Mouse (Mus musculus) hindbrain, embryonic 10.5 days (tissue): ENCODE results near the gene Tiam2. TPM values are rescaled to one million over a fixed set of nuclear protein-coding genes. Genes with fewer than 3 reads are reported as not detected.

Experiments
- DNase-seq: peaks from one replicate; pipeline ENCODE4 v3.0.0-alpha.2; 2017; ENCODE audit warnings: low spot score
- H3K27ac ChIP-seq: fragments of 300-500 bp; sonication (generic); 2 replicates; pipeline ENCODE4 v1.5.1; 2016; ENCODE audit warnings: mild to moderate bottlenecking, moderate library complexity
- H3K27me3 ChIP-seq: fragments of 300-500 bp; sonication (generic); 2 replicates; pipeline ENCODE4 v1.6.1; 2016; ENCODE audit warnings: mild to moderate bottlenecking; ENCODE audit not compliant: poor library complexity, insufficient read depth, severe bottlenecking
- H3K36me3 ChIP-seq: fragments of 300-500 bp; sonication (generic); 2 replicates; pipeline ENCODE4 v1.6.1; 2016; ENCODE audit warnings: mild to moderate bottlenecking, moderate library complexity
- H3K4me1 ChIP-seq: fragments of 300-500 bp; sonication (generic); replicated peaks from 2 replicates; pipeline ENCODE4 v1.6.1; 2016; ENCODE audit warnings: mild to moderate bottlenecking
- H3K4me3 ChIP-seq: fragments of 300-500 bp; sonication (generic); 2 replicates; pipeline ENCODE4 v1.5.1; 2016; ENCODE audit warnings: mild to moderate bottlenecking, moderate library complexity
- H3K9me3 ChIP-seq: fragments of 300-500 bp; sonication (generic); 2 replicates; pipeline ENCODE4 v1.6.1; 2016; ENCODE audit warnings: mild to moderate bottlenecking, moderate library complexity
- WGBS: fragments of 180-500 bp; shearing (Covaris S2); methylation state at CpG from one replicate; pipeline ENCODE4 v1.1.7; 2016; 5-methylcytosine and 5-hydroxymethylcytosine counted together
- polyA plus RNA-seq: library from polyadenylated mRNA; unstranded; fragments of >200 nt; fragmentation: Nextera tagmentation; extraction: Ambion mirVana; gene quantifications from 2 replicates; pipeline ENCODE4 v1.2.1, GENCODE M21; 2016

The Tiam2 gene
- polyA plus RNA-seq, 1 experiment from 2014 or later: 4.4 TPM

GRCm38 (mm10) chr17:3540304-3540703 lies 213.9 kb downstream of the Tiam2 start:
- H3K4me1 ChIP-seq: no peaks in the 10 kb centered on the region
- DNase-seq: no peak
- no peaks in the 10 kb centered on the region for H3K27me3 ChIP-seq
- no peaks in the 10 kb centered on the region for H3K9me3 ChIP-seq
- H3K36me3 ChIP-seq: peaks cover 20% of the 10 kb centered on the region
- no peak overlapping the region for H3K27ac ChIP-seq
- no peak overlapping the region for H3K4me3 ChIP-seq
- 95% methylated on average over 2 of the region's 2 CpGs for WGBS

GRCm38 (mm10) chr17:3541033-3541432 lies 214.7 kb downstream of the Tiam2 start:
- H3K4me3 ChIP-seq: no peak overlapping the region
- no peaks in the 10 kb centered on the region for H3K27me3 ChIP-seq
- no peak for DNase-seq
- WGBS: 90% methylated on average over 5 of the region's 5 CpGs
- H3K27ac ChIP-seq: no peak overlapping the region
- H3K4me1 ChIP-seq: no peaks in the 10 kb centered on the region
- peaks cover 20% of the 10 kb centered on the region for H3K36me3 ChIP-seq
- no peaks in the 10 kb centered on the region for H3K9me3 ChIP-seq

DNA sequence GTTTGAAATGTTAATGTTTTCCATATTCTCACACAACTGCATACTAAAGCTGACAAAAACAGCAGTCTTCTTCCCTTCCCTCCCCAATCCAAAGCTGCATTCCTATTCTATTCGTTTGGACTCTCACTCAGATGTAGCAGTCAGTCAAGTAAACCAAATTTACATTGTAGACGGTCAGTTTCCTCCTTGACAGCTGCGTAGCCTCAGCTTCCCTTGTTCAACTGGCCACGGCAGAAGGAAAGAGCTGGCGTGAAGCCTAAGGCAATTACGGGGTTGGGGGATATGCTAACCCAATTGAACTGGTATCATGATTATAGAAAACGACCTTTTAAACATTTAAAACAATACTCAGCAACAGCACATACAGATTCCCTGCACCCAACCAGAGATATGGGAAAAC lies 221.4 kb downstream of the Tiam2 start:
- Histone ChIP-seq H3K4me3 (no peak overlapping the region), H3K27me3 (no peaks in the 10 kb centered on the region), H3K36me3 (peaks cover 14% of the 10 kb centered on the region), H3K27ac (no peak overlapping the region), H3K9me3 (no peaks in the 10 kb centered on the region), H3K4me1 (no peaks in the 10 kb centered on the region)
- WGBS: 77% methylated on average over 7 of the region's 7 CpGs
- DNase-seq: no peak

GRCm38 (mm10) chr17:3556251-3556650 lies 229.9 kb downstream of the Tiam2 start:
- peak overlapping the region; percentile 64 for H3K4me3 ChIP-seq
- H3K4me1 ChIP-seq: peaks cover 18% of the 10 kb centered on the region
- DNase-seq: no peak
- H3K9me3 ChIP-seq: no peaks in the 10 kb centered on the region
- H3K36me3 ChIP-seq: peaks cover 12% of the 10 kb centered on the region
- no peak overlapping the region for H3K27ac ChIP-seq
- 76% methylated on average over 1 of the region's 1 CpGs for WGBS
- no peaks in the 10 kb centered on the region for H3K27me3 ChIP-seq

DNA sequence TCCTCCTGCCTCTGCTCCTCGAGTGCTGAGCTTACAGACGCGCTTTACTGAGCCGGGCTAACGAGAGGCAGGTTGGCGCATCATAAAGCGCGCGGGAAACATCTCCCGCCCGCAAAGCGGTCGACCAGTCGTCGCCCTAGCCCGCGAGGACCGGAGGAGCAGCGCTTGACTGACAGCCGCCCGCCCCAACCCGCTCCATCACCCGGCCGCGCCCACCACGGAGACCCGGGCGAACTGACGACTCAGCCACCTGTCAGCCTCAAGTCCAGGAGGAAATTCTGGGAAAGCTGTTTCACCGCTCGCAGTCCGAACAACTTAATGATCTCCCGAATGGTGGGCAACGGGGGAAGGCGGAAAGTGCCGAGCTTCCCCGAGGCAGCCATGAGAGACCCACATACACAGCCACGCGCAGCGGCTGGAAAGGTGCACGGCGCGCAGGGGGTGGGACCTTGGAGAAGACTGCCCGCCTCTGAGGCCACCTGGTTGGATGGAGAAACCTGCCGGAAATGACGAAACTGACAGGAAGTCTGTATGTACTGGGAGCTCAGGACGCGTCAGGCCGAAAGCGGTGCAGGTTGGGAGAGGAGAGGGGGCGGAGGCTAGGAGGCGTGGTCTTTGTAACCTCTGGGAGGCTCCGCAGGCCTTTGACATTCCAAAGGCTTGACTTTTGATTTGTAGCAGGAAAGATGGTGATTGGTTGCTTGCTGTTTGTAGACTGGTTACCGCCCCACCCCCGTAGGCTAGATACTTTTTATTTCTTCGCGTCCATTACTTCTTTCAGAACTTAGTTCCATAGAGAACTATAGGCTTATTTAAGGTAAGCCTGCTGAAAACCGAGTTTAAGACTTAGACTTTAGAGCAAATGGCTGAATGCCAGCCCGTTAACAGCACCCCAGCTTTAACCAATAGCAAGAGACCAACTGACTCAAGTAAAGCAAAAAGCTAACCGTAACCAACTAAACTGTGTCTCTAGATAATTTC lies 231.2 kb downstream of the Tiam2 start, which contains the start of gene Tfb1m:
Gene Tfb1m (minus strand): TSS at position 451 of the 981 bp plus-strand sequence.
- under 1% methylated on average over 60 of the region's 60 CpGs for WGBS
- peak within 1 kb of the TSS; percentile 90 for H3K27ac ChIP-seq
- DNase-seq: peak; percentile 98
- H3K27me3 ChIP-seq: no peaks in the 10 kb centered on the region
- peak within 1 kb of the TSS; percentile 64 for H3K4me3 ChIP-seq
- H3K36me3 ChIP-seq: peaks cover 4% of the 10 kb centered on the region
- H3K4me1 ChIP-seq: peaks cover 18% of the 10 kb centered on the region
- H3K9me3 ChIP-seq: no peaks in the 10 kb centered on the region

GRCm38 (mm10) chr17:3558356-3558870 lies 232.0 kb downstream of the Tiam2 start:
- peak overlapping the region; percentile 64 for H3K4me3 ChIP-seq
- H3K9me3 ChIP-seq: no peaks in the 10 kb centered on the region
- DNase-seq: no peak
- no peaks in the 10 kb centered on the region for H3K27me3 ChIP-seq
- H3K36me3 ChIP-seq: no peaks in the 10 kb centered on the region
- peak overlapping the region; percentile 90 for H3K27ac ChIP-seq
- 74% methylated on average over 9 of the region's 9 CpGs for WGBS
- H3K4me1 ChIP-seq: peaks cover 18% of the 10 kb centered on the region

DNA sequence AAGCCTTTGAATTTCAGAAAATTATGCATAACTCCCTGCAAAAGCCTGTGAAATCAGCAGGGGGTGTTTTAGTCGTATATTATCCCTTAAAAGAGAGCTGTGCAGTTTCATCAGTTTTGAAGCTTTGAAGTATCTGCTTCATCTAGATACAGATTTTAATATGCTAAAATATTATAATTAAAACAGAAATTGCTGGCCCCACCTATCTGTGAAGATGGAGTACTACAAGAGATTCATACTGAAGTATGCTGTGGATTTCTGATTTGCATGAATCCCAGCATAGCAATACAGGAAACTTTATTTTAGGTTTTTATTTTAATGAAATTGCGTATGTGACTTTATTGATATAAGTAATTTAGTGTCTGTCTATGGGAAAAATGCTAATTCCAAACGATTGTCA lies 234.2 kb downstream of the Tiam2 start:
- H3K4me1 ChIP-seq: peaks cover 18% of the 10 kb centered on the region
- H3K27me3 ChIP-seq: no peaks in the 10 kb centered on the region
- 82% methylated on average over 3 of the region's 3 CpGs for WGBS
- no peak overlapping the region for H3K27ac ChIP-seq
- DNase-seq: no peak
- no peak overlapping the region for H3K4me3 ChIP-seq
- no peaks in the 10 kb centered on the region for H3K36me3 ChIP-seq
- H3K9me3 ChIP-seq: no peaks in the 10 kb centered on the region

GRCm38 (mm10) chr17:3562405-3562804 lies 236.0 kb downstream of the Tiam2 start:
- no peak for DNase-seq
- no peak overlapping the region for H3K27ac ChIP-seq
- no peaks in the 10 kb centered on the region for H3K36me3 ChIP-seq
- peaks cover 7% of the 10 kb centered on the region; the same call in 1 of the 2 replicates for H3K4me1 ChIP-seq
- WGBS: 53% methylated on average over 8 of the region's 8 CpGs
- H3K27me3 ChIP-seq: no peaks in the 10 kb centered on the region
- no peaks in the 10 kb centered on the region for H3K9me3 ChIP-seq
- no peak overlapping the region for H3K4me3 ChIP-seq

GRCm38 (mm10) chr17:3570876-3571275 lies 244.5 kb downstream of the Tiam2 start:
- Histone ChIP-seq H3K9me3 (no peaks in the 10 kb centered on the region), H3K27ac (no peak overlapping the region), H3K4me3 (no peak overlapping the region), H3K27me3 (no peaks in the 10 kb centered on the region), H3K36me3 (no peaks in the 10 kb centered on the region), H3K4me1 (no peaks in the 10 kb centered on the region; the same call in 1 of the 2 replicates)
- DNase-seq: peak; percentile 69
- WGBS: 7% methylated on average over 12 of the region's 12 CpGs

Other genes starting within 250 kb of the Tiam2 start
- 18.7 and 21.1 TPM in 2 replicates for gene Scaf8, start 211.6 kb upstream of the Tiam2 start, polyA plus RNA-seq
- gene Cldn20, start 206.0 kb downstream of the Tiam2 start, polyA plus RNA-seq: not detected in 2 replicates
- gene Tfb1m, start 231.2 kb downstream of the Tiam2 start, polyA plus RNA-seq: 17.5 and 19.7 TPM in 2 replicates